Mouse (Mus musculus) bone marrow, adult 2 months (tissue): ENCODE results near the gene Phf12.

ENCODE experiments used
- CTCF ChIP-seq: fragments of 200-500 bp; IDR thresholded peaks from 2 replicates; pipeline ENCODE4 v1.5.1; 2011; ENCODE audit warnings: low read length, control low read depth; ENCODE audit not compliant: control insufficient read depth, insufficient read depth
- POLR2A ChIP-seq: fragments of 200-500 bp; IDR thresholded peaks from 2 replicates; pipeline ENCODE4 v1.6.1; 2011; ENCODE audit warnings: low read depth, mild to moderate bottlenecking, control low read depth, low read length, borderline replicate concordance; ENCODE audit not compliant: control insufficient read depth

GRCm38 (mm10) chr11:77942230-77942629 lies 40.3 kb upstream of the Phf12 start:
- TF ChIP-seq POLR2A (no peak), CTCF (no peak)
